Mouse (Mus musculus): ENCODE results near the gene Gnai2.

DNA sequence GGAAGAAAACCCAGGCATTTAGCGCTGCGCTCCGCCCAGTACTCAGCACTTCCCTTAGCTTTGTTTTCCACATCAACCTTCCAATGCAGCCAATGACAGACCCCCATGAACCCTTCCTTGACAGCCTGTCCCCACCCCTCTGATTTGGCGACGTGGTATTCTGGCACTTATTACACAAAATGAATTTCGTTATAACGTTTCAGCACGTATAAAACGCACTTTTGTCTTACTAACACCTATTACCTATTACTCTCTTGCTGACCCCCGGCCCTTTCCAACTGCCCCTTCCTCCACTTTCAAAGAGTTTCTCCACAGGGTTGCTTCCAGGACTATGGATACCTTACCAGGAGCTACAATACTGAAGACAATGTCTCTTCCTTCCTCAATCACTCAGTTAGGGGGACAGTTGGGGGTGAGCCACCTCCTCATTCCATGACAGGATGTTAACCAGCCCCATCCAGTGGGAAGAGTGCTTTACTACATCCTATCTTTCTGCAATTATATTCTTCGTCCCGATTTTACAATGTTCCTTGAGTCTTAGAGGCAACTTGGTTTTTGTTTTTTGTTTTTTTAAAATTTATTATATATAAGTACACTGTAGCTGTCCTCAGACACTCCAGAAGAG, 22.1 kb downstream of the Gnai2 start:
- TF ChIP-seq POLR2A (IDR thresholded peaks at IDR 0.05; ENCODE audit: borderline replicate concordance, insufficient read depth, low read length) (no peak), CTCF (IDR thresholded peaks at IDR 0.05; ENCODE audit: borderline replicate concordance, insufficient read depth, low read depth, low read length) (no peak)

Data from cerebellum, adult 2 months (tissue).